Mouse (Mus musculus): ENCODE measurements around the gene Gsap. TPM values are rescaled to one million over a fixed set of nuclear protein-coding genes. Genes with fewer than 3 reads are reported as not detected.

Gene Gsap
- polyA plus RNA-seq, 1 experiment from 2014 or later, result 44.6 TPM

DNA sequence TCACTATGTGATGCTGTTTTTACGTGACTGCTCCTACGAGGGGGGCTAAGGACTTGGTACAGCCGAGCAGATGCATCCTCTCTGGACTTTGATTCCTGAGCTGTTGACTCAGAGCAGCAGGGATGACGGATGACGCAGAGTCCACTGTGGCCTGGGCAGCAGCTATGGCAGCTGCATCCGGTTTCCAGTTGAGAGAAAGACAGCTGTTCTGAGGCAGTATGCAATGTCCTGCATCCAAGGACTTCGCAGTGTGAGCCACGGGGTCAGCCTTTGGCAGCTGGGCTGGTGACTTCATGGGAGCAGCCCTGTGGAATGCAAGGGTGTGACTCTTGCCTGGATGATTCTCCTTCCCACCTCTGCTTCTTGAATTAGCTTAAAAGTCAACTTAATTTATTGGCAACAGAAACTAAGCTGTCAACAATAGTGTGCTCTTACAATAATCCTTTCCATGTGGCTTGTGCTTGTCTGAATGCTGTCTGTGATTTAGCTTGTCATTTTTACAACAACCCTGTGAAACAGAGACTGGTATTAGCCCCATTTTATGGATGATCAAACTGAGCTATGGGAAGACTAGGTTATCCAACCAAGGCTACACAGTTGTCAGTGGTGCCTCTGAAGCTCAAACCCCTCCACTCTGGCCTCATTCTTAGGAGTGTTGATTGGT, 41.4 kb upstream of the Gsap start:
- TF ChIP-seq EP300 (IDR thresholded peaks at IDR 0.05), result no peak
- no peak for TF ChIP-seq CTCF (IDR thresholded peaks at IDR 0.05)
- ATAC-seq, result peak; percentile 94
- 23% methylated on average over 8 of the region's 8 CpGs for WGBS

DNA sequence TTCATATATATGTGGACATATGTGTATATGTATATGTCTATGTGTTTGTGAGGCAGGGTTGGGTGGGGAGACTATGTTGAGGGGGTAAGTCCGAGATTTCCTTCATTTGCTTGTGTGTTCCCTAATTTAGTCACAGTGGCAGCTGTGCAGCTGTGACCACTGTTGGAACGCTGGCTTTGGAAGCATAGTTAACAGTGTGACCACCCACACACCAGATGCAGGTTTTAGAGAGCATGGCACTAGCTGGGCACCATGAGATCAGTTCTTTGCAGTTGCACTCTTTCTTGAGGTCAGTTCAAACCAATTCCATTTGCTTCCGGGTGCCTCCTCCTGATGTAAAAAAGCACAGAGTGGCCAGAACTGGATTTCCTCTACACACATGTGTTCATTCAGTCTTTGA, 37.7 kb upstream of the Gsap start:
- Histone ChIP-seq H3K36me3 (ENCODE audit: insufficient read depth, low read length) (no peaks in the 10 kb centered on the region), H3K9ac (replicated peaks; ENCODE audit: low read depth) (no peak overlapping the region), H3K4me2 (replicated peaks; ENCODE audit: low read depth, low read length) (no peak overlapping the region), H3K9me3 (ENCODE audit: low read length) (no peaks in the 10 kb centered on the region), H3K27ac (ENCODE audit: low read length) (no peak overlapping the region), H3K4me3 (ENCODE audit: low read depth, low read length) (no peak overlapping the region), H3K27me3 (replicated peaks; ENCODE audit: insufficient read depth, low read length) (no peaks in the 10 kb centered on the region), H3K4me1 (ENCODE audit: insufficient read depth, low read depth, low read length) (peaks cover 6% of the 10 kb centered on the region; the same call in 1 of the 2 replicates)
- WGBS, result 73% methylated on average over 3 of the region's 3 CpGs
- no peak for ATAC-seq
- no peak for DNase-seq (ENCODE audit: low spot score)
- TF ChIP-seq EP300 (IDR thresholded peaks at IDR 0.05) (no peak), CTCF (IDR thresholded peaks at IDR 0.05) (no peak)

More for the DNA sequence above, 41.4 kb upstream of the Gsap start:
- H3K36me3 ChIP-seq (ENCODE audit: insufficient read depth, low read length), result no peaks in the 10 kb centered on the region
- DNase-seq (ENCODE audit: low spot score), result peak; percentile 85
- no peak overlapping the region for H3K4me2 ChIP-seq (replicated peaks; ENCODE audit: low read depth, low read length)
- no peak overlapping the region for H3K4me3 ChIP-seq (ENCODE audit: low read depth, low read length)
- no peak overlapping the region for H3K9ac ChIP-seq (replicated peaks; ENCODE audit: low read depth)
- H3K27me3 ChIP-seq (replicated peaks; ENCODE audit: insufficient read depth, low read length), result no peaks in the 10 kb centered on the region
- H3K27ac ChIP-seq (ENCODE audit: low read length), result peak overlapping the region; percentile 20; the same call in 1 of the 2 replicates
- peaks cover 6% of the 10 kb centered on the region; the same call in 1 of the 2 replicates for H3K4me1 ChIP-seq (ENCODE audit: insufficient read depth, low read depth, low read length)
- no peaks in the 10 kb centered on the region for H3K9me3 ChIP-seq (ENCODE audit: low read length)

DNA sequence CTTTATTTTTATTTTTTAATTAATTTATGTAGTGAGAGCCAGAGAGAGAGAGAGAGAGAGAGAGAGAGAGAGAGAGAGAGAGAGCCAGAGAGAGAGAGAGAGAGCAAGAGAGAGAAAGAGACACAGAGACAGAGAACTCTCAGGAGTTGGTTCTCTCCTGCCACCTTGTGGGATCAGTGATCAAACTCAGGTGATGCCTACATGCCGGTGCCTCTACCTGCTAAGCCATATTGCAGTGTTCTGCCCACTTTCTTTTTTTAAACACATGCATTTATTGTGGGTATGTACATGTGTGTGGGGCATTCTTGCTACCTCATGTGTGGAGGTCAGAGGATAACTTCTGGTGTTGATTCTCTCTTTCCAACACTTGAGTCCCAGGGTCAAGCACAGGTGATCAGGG, 32.4 kb upstream of the Gsap start:
- Histone ChIP-seq H3K27ac (ENCODE audit: low read length) (no peak overlapping the region), H3K9me3 (ENCODE audit: low read length) (no peaks in the 10 kb centered on the region; the same call in 1 of the 2 replicates), H3K36me3 (ENCODE audit: insufficient read depth, low read length) (no peaks in the 10 kb centered on the region), H3K4me1 (ENCODE audit: insufficient read depth, low read depth, low read length) (no peaks in the 10 kb centered on the region), H3K27me3 (replicated peaks; ENCODE audit: insufficient read depth, low read length) (no peaks in the 10 kb centered on the region), H3K4me3 (ENCODE audit: low read depth, low read length) (no peak overlapping the region), H3K4me2 (replicated peaks; ENCODE audit: low read depth, low read length) (no peak overlapping the region), H3K9ac (replicated peaks; ENCODE audit: low read depth) (no peak overlapping the region)
- 91% methylated on average over 1 of the region's 1 CpGs for WGBS
- TF ChIP-seq CTCF (IDR thresholded peaks at IDR 0.05) (peak; percentile 50), EP300 (IDR thresholded peaks at IDR 0.05) (no peak)
- DNase-seq (ENCODE audit: low spot score) (no peak), ATAC-seq (no peak)

DNA sequence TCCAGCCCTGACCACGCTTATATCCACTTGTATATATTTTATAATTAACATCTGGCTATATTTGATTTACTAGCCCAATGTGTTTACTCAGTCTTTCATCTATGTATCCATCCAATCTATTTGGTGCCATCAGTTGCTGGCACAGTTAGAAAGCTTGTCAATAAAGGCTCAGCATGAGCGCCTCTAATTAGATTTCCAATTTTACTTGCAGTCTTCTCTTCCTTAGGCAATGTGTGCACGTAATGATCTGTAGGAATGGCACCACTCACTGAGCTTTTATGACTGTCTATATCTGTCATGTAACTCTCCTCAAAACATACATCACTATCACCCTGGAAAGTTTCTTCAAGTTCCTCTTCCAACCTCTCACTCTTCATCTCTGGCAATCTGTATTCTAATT, 29.3 kb upstream of the Gsap start:
- no peaks in the 10 kb centered on the region for H3K36me3 ChIP-seq (ENCODE audit: insufficient read depth, low read length)
- TF ChIP-seq EP300 (IDR thresholded peaks at IDR 0.05) (no peak), CTCF (IDR thresholded peaks at IDR 0.05) (no peak)
- ATAC-seq (no peak), DNase-seq (ENCODE audit: low spot score) (no peak)
- no peak overlapping the region for H3K9ac ChIP-seq (replicated peaks; ENCODE audit: low read depth)
- no peaks in the 10 kb centered on the region; the same call in 1 of the 2 replicates for H3K9me3 ChIP-seq (ENCODE audit: low read length)
- 87% methylated on average over 3 of the region's 3 CpGs for WGBS
- no peaks in the 10 kb centered on the region for H3K4me1 ChIP-seq (ENCODE audit: insufficient read depth, low read depth, low read length)
- no peaks in the 10 kb centered on the region for H3K27me3 ChIP-seq (replicated peaks; ENCODE audit: insufficient read depth, low read length)
- no peak overlapping the region for H3K27ac ChIP-seq (ENCODE audit: low read length)
- H3K4me2 ChIP-seq (replicated peaks; ENCODE audit: low read depth, low read length), result no peak overlapping the region
- no peak overlapping the region for H3K4me3 ChIP-seq (ENCODE audit: low read depth, low read length)

DNA sequence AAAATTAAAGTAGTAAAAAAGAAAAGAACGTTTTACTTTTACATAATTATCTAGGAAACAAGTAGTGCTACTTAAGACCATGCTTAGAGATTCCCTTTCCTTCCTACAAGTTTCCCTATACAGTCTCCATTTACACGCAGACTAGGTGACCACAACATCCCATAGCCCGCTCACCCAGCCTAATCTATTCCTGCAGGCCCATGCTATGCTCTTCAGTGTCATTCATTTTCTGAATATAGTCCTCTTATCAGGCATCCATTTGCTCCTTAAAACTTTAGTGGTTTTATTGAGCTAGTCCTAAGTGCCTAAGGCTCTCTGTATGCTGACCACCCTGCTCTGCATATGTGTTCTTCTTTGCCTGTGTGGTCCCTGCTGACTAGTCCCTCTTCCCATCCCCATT, 26.5 kb upstream of the Gsap start:
- 78% methylated on average over 3 of the region's 3 CpGs for WGBS
- H3K9ac ChIP-seq (replicated peaks; ENCODE audit: low read depth), result no peak overlapping the region
- TF ChIP-seq CTCF (IDR thresholded peaks at IDR 0.05), result no peak
- TF ChIP-seq EP300 (IDR thresholded peaks at IDR 0.05), result no peak
- no peaks in the 10 kb centered on the region for H3K27me3 ChIP-seq (replicated peaks; ENCODE audit: insufficient read depth, low read length)
- DNase-seq (ENCODE audit: low spot score) (no peak), ATAC-seq (no peak)
- H3K9me3 ChIP-seq (ENCODE audit: low read length), result no peaks in the 10 kb centered on the region; the same call in 1 of the 2 replicates
- H3K4me3 ChIP-seq (ENCODE audit: low read depth, low read length), result no peak overlapping the region
- no peak overlapping the region for H3K4me2 ChIP-seq (replicated peaks; ENCODE audit: low read depth, low read length)
- H3K27ac ChIP-seq (ENCODE audit: low read length), result no peak overlapping the region
- no peaks in the 10 kb centered on the region for H3K4me1 ChIP-seq (ENCODE audit: insufficient read depth, low read depth, low read length)
- H3K36me3 ChIP-seq (ENCODE audit: insufficient read depth, low read length), result no peaks in the 10 kb centered on the region

DNA sequence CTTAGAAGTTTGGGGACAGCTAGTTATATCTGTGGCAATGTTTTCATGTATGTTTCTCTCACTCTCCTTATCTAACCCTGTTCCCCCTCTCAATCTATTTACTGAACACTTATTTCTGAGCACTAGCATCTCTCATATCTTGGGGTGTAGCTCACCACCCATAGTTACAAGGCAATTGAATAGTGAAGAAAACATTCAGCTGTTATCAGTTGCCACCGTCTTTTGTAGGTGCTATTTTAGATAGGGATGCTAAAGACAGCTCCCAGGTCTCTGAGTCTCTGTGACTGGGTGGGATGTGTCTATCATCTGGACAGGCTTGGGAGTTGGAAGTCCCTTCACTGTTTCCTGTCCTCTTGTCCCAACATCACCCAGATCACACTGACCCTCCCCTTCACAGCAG, 25.3 kb upstream of the Gsap start:
- H3K27me3 ChIP-seq (replicated peaks; ENCODE audit: insufficient read depth, low read length), result no peaks in the 10 kb centered on the region
- H3K9ac ChIP-seq (replicated peaks; ENCODE audit: low read depth), result no peak overlapping the region
- no peak for TF ChIP-seq EP300 (IDR thresholded peaks at IDR 0.05)
- no peak for TF ChIP-seq CTCF (IDR thresholded peaks at IDR 0.05)
- no peak overlapping the region for H3K4me2 ChIP-seq (replicated peaks; ENCODE audit: low read depth, low read length)
- no peak overlapping the region for H3K27ac ChIP-seq (ENCODE audit: low read length)
- no peaks in the 10 kb centered on the region for H3K36me3 ChIP-seq (ENCODE audit: insufficient read depth, low read length)
- WGBS, result 55% methylated on average over 1 of the region's 1 CpGs
- H3K4me3 ChIP-seq (ENCODE audit: low read depth, low read length), result no peak overlapping the region
- DNase-seq (ENCODE audit: low spot score) (no peak), ATAC-seq (no peak)
- H3K4me1 ChIP-seq (ENCODE audit: insufficient read depth, low read depth, low read length), result no peaks in the 10 kb centered on the region
- no peaks in the 10 kb centered on the region; the same call in 1 of the 2 replicates for H3K9me3 ChIP-seq (ENCODE audit: low read length)

All from lung, postnatal 0 days (tissue).